In the genomic region with DNA sequence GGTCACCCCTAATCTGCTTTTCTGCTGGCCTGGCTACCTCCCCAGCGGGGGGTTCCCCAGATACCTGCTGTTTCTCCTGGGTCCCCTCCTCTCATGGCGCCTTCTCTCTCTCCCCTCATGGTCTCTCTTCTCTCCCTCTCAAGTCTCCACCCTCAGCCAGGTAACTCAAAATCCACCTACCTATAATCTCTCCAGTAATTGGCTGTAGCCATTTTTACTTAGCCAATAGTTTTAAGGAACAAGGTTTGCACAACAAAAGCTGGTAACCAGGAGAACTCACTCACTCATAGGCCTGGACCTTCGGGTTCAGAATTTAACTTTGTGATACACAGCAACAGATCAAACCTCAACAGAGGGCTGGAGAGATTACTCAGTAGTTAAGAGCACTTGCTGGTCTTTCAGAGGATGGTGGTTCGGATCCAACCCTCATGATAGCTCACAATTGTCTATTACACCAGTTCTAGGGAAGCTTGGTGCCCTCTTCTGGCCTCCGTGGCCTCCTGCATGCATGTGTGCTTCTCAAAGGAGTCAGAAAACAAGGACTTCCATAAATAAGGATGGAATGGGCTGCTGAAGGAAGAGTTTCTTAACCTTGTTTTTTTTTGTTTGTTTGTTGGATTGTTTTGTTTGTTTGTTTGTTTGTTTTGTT, we compare ENCODE assay signal across 9 mouse cellular contexts. TPM values are rescaled to one million over a fixed set of nuclear protein-coding genes. Genes with fewer than 3 reads are reported as not detected.
DNase-seq lines count a peak whose midpoint lies in the region.
"Had no signal": no experiment of that assay in that cellular context is flagged by ENCODE, and none has a peak within 500 bp of the region (broad histone marks: within the 10 kb centered on the region; RNA-seq: fewer than 3 reads in every experiment).

No protein-coding gene starts in this region.

- peak; percentile 45 for DNase-seq in kidney, adult 18-20 months
- no peak for DNase-seq in kidney, adult 11 months
- peak; percentile 16 to 24 for DNase-seq in B cell, adult 2 months
- DNase-seq in R1 (ENCODE audit: low read depth, low spot score): peak; percentile 99
- DNase-seq in kidney, postnatal 10 days: peak; percentile 48
- DNase-seq in left cerebral cortex, adult 8-10 months (ENCODE audit: low spot score in 2 of 2): no peak
- DNase-seq in cerebellum, postnatal 36 days: no peak
- no peak for DNase-seq in gastrocnemius, adult 8-10 months (ENCODE audit: low spot score in 2 of 2)
- DNase-seq: liver, embryonic 13.5 days had no signal

RNA-seq across cellular contexts. Expression of a gene that starts 1.9 kb away (rescaled TPM):
- total RNA-seq in left cerebral cortex, adult 8-10 months (2022): not detected
- total RNA-seq in gastrocnemius, adult 8-10 months (2022): not detected

RNA-seq across cellular contexts. Expression of a gene that starts 35.1 kb away (rescaled TPM):
- 1 to 10 TPM in 3 of 4 experiments, under 1 TPM in 1; 0.64 to 2.1 (median 1.4) TPM for total RNA-seq in left cerebral cortex, adult 8-10 months (2022)
- under 1 TPM in 3 of 4 experiments, not detected in 1; 0.27 to 0.53 (median 0.48) TPM for total RNA-seq in gastrocnemius, adult 8-10 months (2022)

Comparison
In these comparisons a context has a peak if more than half of its experiments do, and no peak if none do; other contexts are left out.
1. DNase-seq: peak in kidney, adult 18-20 months (single experiment), B cell, adult 2 months (2 of 2), R1 (single experiment) and kidney, postnatal 10 days (single experiment); none in kidney, adult 11 months (single experiment), left cerebral cortex, adult 8-10 months (0 of 2), cerebellum, postnatal 36 days (0 of 2) and gastrocnemius, adult 8-10 months (0 of 2).